Mouse (Mus musculus): Measurements from ENCODE around the gene Syn1. TPM values are rescaled to one million over a fixed set of nuclear protein-coding genes. Genes with fewer than 3 reads are reported as not detected.

The Syn1 gene
- polyA plus RNA-seq, 1 experiment = 0.36 TPM

DNA sequence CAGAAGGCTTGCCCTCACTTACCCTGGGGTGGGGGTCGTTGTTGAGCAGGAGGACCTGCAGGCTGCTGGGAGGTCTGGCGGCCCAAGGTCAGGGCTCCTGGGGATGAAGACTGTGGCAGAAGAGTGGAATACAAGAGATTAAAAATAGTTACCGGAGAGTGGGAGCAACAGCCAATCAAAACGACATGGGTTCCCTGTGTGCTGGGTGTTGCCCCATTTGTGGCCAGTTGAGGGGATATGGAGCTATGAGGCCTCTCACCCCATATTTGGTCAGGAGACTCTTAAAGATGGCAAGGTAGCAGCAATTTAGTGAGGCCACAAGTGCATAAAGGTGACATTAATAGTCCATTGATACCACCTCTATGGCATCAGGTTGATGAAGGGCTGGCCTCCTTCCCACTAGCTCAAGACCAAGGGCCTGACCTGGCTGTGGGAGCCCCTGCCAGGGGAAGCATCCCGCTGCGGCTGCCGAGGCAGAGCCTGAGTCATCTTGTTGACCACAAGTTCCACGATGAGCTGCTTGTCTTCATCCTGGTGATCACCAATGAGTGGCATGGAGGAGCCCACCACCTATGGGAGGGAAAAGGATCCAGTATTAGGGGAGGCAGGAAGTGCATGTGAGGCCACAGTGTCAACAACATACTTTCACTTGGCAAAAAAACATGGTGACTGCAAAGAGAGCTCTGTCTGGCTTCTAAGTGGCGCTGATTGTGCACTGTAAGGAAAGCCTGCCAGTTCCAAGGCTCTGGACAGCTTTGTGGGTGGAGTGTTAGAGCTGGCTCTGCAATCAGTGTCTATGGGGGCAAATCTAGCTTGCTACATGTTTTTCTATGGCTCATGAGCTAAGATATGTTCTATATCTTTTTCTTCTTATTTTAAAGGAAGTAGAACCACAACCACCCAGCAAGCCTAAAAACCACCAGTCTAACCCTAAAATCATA is 57.4 kb downstream of the Syn1 start:
- Histone ChIP-seq H3K4me1 (ENCODE audit: control insufficient read depth, insufficient read depth, insufficient read length) (peaks cover 3% of the 10 kb centered on the region), H3K27ac (ENCODE audit: insufficient read depth, low read length) (no peak overlapping the region), H3K27me3 (ENCODE audit: control insufficient read depth, insufficient read depth, low read length) (no peaks in the 10 kb centered on the region; the same call in 1 of the 2 replicates), H3K36me3 (ENCODE audit: control insufficient read depth, insufficient read depth, low read length) (0 out of 2 replicates have a peak, but pooled peaks cover 2% of the 10 kb centered on the region), H3K4me3 (ENCODE audit: extremely low read depth, insufficient read depth, insufficient read length) (no peak overlapping the region)
- TF ChIP-seq CTCF (IDR thresholded peaks at IDR 0.05; ENCODE audit: extremely low read depth, insufficient read depth, insufficient read length, insufficient replicate concordance) (no peak), POLR2A (IDR thresholded peaks at IDR 0.05; ENCODE audit: low read depth, low read length) (no peak)
- no peak for DNase-seq (ENCODE audit: low read depth in 1 of 2, low spot score in 2 of 2)
- WGBS = 59% methylated on average over 9 of the region's 9 CpGs

DNA sequence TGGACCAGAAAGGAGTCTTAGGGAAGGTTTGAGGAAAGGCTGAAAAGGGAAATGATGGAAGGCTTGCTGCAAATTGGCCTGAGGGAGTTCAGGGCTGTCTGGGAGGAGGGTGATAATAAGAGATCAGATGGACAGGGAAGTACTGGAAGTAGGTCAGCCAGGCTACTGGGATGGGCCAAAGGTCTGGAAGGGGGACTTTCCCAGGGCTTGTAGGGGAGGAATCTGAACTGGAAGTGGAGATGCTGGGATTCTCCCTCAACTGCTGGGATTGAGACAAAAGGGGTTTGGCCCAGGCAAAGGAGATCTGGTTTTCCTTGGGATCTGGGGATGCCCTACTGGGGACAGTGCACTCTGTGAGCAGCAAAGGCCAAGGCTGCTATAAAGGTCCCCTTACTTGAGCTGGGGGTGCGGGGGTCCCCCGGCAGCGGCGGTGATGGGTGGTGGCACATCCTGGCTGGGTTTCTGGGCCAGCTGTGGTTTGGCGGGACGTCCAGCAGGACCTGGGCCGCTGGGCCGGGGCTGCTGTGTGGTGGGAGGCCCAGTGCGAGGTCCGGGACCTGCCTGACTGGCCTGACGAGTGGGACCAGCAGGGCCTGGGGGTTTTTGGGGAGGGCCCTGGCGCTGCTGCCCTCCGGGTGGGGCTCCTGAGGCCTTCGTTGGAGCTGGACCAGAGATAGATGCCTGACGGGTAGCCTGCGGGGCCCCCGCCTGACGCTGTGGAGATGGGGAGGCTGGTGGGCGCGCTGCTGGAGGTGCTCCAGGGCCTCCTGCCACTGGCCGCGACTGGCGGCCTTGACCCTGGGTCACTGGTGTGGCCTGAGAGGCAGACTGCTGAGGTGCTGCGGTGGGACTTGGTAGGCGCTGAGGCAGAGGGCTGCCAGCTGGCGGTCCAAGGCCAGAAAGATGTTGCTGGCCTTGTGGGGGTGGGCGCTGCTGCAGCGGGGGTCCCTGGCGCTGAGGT is 58.4 kb downstream of the Syn1 start:
- 66% methylated on average over 29 of the region's 29 CpGs for WGBS
- no peak for DNase-seq (ENCODE audit: low read depth in 1 of 2, low spot score in 2 of 2)
- Histone ChIP-seq H3K4me3 (ENCODE audit: extremely low read depth, insufficient read depth, insufficient read length) (no peak overlapping the region), H3K36me3 (ENCODE audit: control insufficient read depth, insufficient read depth, low read length) (peaks cover 2% of the 10 kb centered on the region; the same call in 1 of the 2 replicates), H3K27ac (ENCODE audit: insufficient read depth, low read length) (no peak overlapping the region), H3K27me3 (ENCODE audit: control insufficient read depth, insufficient read depth, low read length) (no peaks in the 10 kb centered on the region; the same call in 1 of the 2 replicates), H3K4me1 (ENCODE audit: control insufficient read depth, insufficient read depth, insufficient read length) (peaks cover 3% of the 10 kb centered on the region)
- no peak for TF ChIP-seq CTCF (IDR thresholded peaks at IDR 0.05; ENCODE audit: extremely low read depth, insufficient read depth, insufficient read length, insufficient replicate concordance)

DNA sequence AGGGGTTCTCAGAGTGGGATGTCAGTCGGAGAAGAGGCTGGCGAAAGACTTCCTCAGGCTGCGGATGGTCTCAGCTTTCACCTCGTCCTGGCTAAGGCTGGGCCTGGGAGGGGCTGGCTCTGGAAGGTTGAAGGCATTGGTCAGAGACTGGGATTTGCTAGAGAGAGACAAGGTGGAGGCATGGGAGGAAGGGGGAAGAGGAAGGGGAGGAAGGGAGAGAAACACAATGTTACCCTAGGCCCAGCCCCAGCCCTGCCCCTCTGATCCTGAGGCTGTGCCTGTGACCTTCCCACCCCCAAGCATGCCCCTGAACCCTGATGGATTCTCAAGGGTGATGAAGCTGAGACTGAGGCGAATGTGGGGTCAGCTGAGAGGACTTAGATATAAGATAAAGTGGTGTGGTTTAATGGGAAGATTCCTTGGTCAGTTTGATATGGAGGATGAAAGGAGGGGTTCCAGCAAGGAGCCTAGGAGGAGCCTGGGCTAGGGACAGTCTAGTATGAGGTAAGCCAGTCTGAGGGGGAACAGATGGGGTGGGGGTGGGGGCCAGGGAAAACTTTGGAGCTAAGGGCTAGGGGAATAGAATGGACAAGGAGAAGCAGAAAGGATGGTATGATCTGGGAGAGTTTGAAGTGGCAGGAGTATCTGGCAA is 59.2 kb downstream of the Syn1 start:
- Histone ChIP-seq H3K4me3 (ENCODE audit: extremely low read depth, insufficient read depth, insufficient read length) (no peak overlapping the region), H3K27ac (ENCODE audit: insufficient read depth, low read length) (no peak overlapping the region), H3K4me1 (ENCODE audit: control insufficient read depth, insufficient read depth, insufficient read length) (peaks cover 3% of the 10 kb centered on the region), H3K27me3 (ENCODE audit: control insufficient read depth, insufficient read depth, low read length) (no peaks in the 10 kb centered on the region; the same call in 1 of the 2 replicates), H3K36me3 (ENCODE audit: control insufficient read depth, insufficient read depth, low read length) (peaks cover 5% of the 10 kb centered on the region; the same call in 1 of the 2 replicates)
- WGBS = 79% methylated on average over 5 of the region's 5 CpGs
- TF ChIP-seq POLR2A (IDR thresholded peaks at IDR 0.05; ENCODE audit: low read depth, low read length) = no peak
- no peak for TF ChIP-seq CTCF (IDR thresholded peaks at IDR 0.05; ENCODE audit: extremely low read depth, insufficient read depth, insufficient read length, insufficient replicate concordance)
- DNase-seq (ENCODE audit: low read depth in 1 of 2, low spot score in 2 of 2) = no peak

DNA sequence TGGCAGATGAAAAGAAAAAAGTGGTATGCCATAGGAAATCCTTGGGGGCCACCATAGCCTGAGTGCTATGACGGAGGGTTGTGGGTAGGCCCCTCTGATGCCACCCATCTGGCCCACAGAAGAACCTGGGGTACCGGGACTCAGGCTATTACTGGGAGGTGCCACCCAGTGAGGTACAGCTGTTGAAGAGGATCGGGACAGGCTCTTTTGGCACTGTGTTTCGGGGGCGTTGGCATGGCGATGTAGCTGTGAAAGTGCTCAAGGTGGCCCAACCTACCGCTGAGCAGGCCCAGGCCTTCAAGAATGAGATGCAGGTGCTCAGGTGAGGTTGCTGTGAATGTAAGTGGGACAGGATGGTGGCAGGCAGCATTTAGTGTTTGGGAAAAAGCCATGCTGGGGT is 67.0 kb downstream of the Syn1 start:
- Histone ChIP-seq H3K4me3 (ENCODE audit: extremely low read depth, insufficient read depth, insufficient read length) (no peak overlapping the region), H3K27ac (ENCODE audit: insufficient read depth, low read length) (no peak overlapping the region), H3K4me1 (ENCODE audit: control insufficient read depth, insufficient read depth, insufficient read length) (no peaks in the 10 kb centered on the region), H3K36me3 (ENCODE audit: control insufficient read depth, insufficient read depth, low read length) (peaks cover 11% of the 10 kb centered on the region), H3K27me3 (ENCODE audit: control insufficient read depth, insufficient read depth, low read length) (no peaks in the 10 kb centered on the region)
- 95% methylated on average over 7 of the region's 7 CpGs for WGBS
- no peak for DNase-seq (ENCODE audit: low read depth in 1 of 2, low spot score in 2 of 2)
- TF ChIP-seq POLR2A (IDR thresholded peaks at IDR 0.05; ENCODE audit: low read depth, low read length) (no peak), CTCF (IDR thresholded peaks at IDR 0.05; ENCODE audit: extremely low read depth, insufficient read depth, insufficient read length, insufficient replicate concordance) (no peak)

DNA sequence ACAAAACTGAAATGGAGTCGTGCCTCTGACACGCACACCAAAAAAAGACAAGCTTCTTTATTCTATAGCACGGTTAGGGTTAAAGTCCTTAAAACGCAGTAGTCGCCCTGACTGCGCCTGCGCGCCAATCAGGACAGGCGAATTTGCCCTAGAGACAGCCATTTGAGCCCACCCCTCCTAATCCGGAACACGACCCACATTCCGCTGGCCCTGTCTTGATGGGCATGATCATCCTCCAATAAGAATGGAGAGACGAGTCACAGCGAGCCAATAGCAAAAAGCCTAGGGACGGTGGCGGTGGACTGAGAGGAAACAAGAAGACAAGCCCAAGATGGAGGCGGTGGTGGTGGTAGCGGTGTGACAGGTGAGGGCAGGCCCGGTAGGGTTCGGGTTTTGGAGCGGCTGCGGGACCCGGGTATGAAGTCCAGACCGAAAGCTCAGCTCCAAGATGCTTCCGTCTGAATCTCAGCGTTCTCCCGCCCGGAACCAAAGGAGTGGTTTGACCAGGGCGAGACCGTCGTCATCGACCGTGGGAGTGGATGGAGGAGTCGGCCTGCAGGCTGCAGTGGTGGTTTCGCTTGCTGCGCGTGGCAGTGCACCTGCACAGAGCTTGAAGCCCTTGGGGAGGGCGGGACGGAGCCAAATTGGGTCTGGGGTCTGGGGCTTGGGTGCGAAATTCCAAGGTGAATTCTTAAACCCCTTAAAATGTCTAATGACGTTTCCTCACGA is 72.4 kb downstream of the Syn1 start:
- 26% methylated on average over 42 of the region's 42 CpGs for WGBS
- Histone ChIP-seq H3K4me1 (ENCODE audit: control insufficient read depth, insufficient read depth, insufficient read length) (no peaks in the 10 kb centered on the region), H3K27ac (ENCODE audit: insufficient read depth, low read length) (peak overlapping the region; percentile 77), H3K27me3 (ENCODE audit: control insufficient read depth, insufficient read depth, low read length) (no peaks in the 10 kb centered on the region), H3K4me3 (ENCODE audit: extremely low read depth, insufficient read depth, insufficient read length) (peak overlapping the region; percentile 92), H3K36me3 (ENCODE audit: control insufficient read depth, insufficient read depth, low read length) (peaks cover 5% of the 10 kb centered on the region)
- DNase-seq (ENCODE audit: low read depth in 1 of 2, low spot score in 2 of 2) = peak; percentile 86 to 95
- TF ChIP-seq CTCF (IDR thresholded peaks at IDR 0.05; ENCODE audit: extremely low read depth, insufficient read depth, insufficient read length, insufficient replicate concordance) = no peak
- peak; percentile 77 for TF ChIP-seq POLR2A (IDR thresholded peaks at IDR 0.05; ENCODE audit: low read depth, low read length)

DNA sequence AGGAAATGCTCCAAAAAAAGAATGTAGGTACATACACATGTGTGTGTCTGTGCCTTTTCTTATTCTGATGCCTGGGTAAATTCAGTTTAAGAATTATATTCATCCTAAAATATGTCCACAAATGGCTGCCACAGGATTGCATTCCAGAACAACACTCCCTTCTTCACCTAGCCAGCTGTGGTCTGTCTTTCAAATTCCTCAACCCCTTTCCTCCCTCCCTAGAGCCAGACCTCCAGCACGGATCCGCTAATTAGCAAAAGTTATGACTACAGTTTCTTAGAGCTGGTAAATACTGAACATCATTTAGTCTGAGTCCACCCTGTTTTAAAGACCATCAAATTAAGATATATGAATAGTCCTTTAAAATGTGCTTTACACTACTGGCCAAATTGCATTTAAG is 73.0 kb downstream of the Syn1 start:
- no peak overlapping the region for H3K27ac ChIP-seq (ENCODE audit: insufficient read depth, low read length)
- DNase-seq (ENCODE audit: low read depth in 1 of 2, low spot score in 2 of 2) = no peak

More for the DNA sequence above, 73.0 kb downstream of the Syn1 start:
- TF ChIP-seq CTCF (IDR thresholded peaks at IDR 0.05; ENCODE audit: extremely low read depth, insufficient read depth, insufficient read length, insufficient replicate concordance) (no peak), POLR2A (IDR thresholded peaks at IDR 0.05; ENCODE audit: low read depth, low read length) (no peak)
- no peak overlapping the region for H3K4me3 ChIP-seq (ENCODE audit: extremely low read depth, insufficient read depth, insufficient read length)
- peaks cover 4% of the 10 kb centered on the region for H3K36me3 ChIP-seq (ENCODE audit: control insufficient read depth, insufficient read depth, low read length)
- WGBS = 31% methylated on average over 2 of the region's 2 CpGs
- H3K4me1 ChIP-seq (ENCODE audit: control insufficient read depth, insufficient read depth, insufficient read length) = no peaks in the 10 kb centered on the region
- H3K27me3 ChIP-seq (ENCODE audit: control insufficient read depth, insufficient read depth, low read length) = no peaks in the 10 kb centered on the region
